Mouse (Mus musculus) C2C12 (cell line): ENCODE measurements around the gene Gm20388.

Experiments
- CTCF ChIP-seq: IDR thresholded peaks from one replicate; pipeline ENCODE4 v1.5.1; 2011; ENCODE audit not compliant: control insufficient read depth, insufficient read depth, insufficient read length
- FOSL1 ChIP-seq: IDR thresholded peaks from one replicate; pipeline ENCODE4 v1.8.0; 2011; ENCODE audit warnings: mild to moderate bottlenecking, low read length; ENCODE audit not compliant: poor library complexity, insufficient read depth, severe bottlenecking

DNA sequence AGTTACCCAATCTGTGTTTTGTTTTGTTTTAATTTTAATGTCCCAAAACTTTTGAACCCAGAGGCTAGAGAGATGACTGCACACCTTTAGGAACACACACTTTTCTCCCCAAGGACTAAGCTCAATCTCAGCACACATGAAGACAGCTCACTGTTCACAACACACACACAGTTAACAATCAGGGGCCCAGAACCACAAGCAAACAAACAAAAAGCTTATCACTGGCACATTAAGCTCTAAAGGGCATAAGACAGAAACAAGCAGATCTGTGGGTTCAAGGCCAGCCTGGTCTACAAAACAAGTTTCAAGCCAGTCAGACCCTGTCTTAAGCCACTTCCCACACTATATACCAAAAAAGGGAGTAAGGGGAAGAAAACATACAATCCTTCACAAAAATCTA, 3122.8 kb downstream of the Gm20388 start:
- TF ChIP-seq CTCF = no peak
- no peak for TF ChIP-seq FOSL1
